Mouse (Mus musculus): ENCODE measurements around the gene Dab1. TPM values are rescaled to one million over a fixed set of nuclear protein-coding genes. Genes with fewer than 3 reads are reported as not detected.

Dab1 gene
- total and polyA plus RNA-seq, 2 experiments from 2014 or later: 47.9 to 109 TPM

- Histone ChIP-seq H3K27me3 (ENCODE audit: insufficient read depth, low read length) (no peaks in the 10 kb centered on the region), H3K4me1 (ENCODE audit: insufficient read depth, low read length) (no peaks in the 10 kb centered on the region), H3K9ac (replicated peaks; ENCODE audit: low read length, poor library complexity, severe bottlenecking) (no peak overlapping the region), H3K9me3 (ENCODE audit: low read length) (no peaks in the 10 kb centered on the region), H3K36me3 (ENCODE audit: insufficient read depth, low read length) (no peaks in the 10 kb centered on the region), H3K27ac (ENCODE audit: low read depth, low read length) (no peak overlapping the region), H3K4me3 (ENCODE audit: low read depth, low read length) (no peak overlapping the region), H3K4me2 (ENCODE audit: low read depth, low read length, poor library complexity, severe bottlenecking) (no peak overlapping the region)
- no peak for TF ChIP-seq CTCF (IDR thresholded peaks at IDR 0.05)
- no peak for ATAC-seq (ENCODE audit: low FRiP score)
- WGBS: 52% methylated on average over 4 of the region's 4 CpGs
- no peak for DNase-seq (ENCODE audit: low spot score)
These were observed 853.8 kb downstream of the Dab1 start for GRCm38 (mm10) chr4:104472915-104473314.

GRCm38 (mm10) chr4:104476841-104477240 lies 857.7 kb downstream of the Dab1 start:
- DNase-seq (ENCODE audit: low spot score) (no peak), ATAC-seq (ENCODE audit: low FRiP score) (no peak)
- Histone ChIP-seq H3K4me2 (ENCODE audit: low read depth, low read length, poor library complexity, severe bottlenecking) (no peak overlapping the region), H3K36me3 (ENCODE audit: insufficient read depth, low read length) (no peaks in the 10 kb centered on the region), H3K9me3 (ENCODE audit: low read length) (no peaks in the 10 kb centered on the region), H3K9ac (replicated peaks; ENCODE audit: low read length, poor library complexity, severe bottlenecking) (no peak overlapping the region), H3K4me1 (ENCODE audit: insufficient read depth, low read length) (no peaks in the 10 kb centered on the region), H3K27ac (ENCODE audit: low read depth, low read length) (no peak overlapping the region), H3K4me3 (ENCODE audit: low read depth, low read length) (no peak overlapping the region), H3K27me3 (ENCODE audit: insufficient read depth, low read length) (no peaks in the 10 kb centered on the region)
- WGBS: 82% methylated on average over 7 of the region's 7 CpGs
- no peak for TF ChIP-seq CTCF (IDR thresholded peaks at IDR 0.05)

- DNase-seq (ENCODE audit: low spot score) (no peak), ATAC-seq (ENCODE audit: low FRiP score) (no peak)
- Histone ChIP-seq H3K27me3 (ENCODE audit: insufficient read depth, low read length) (no peaks in the 10 kb centered on the region), H3K4me2 (ENCODE audit: low read depth, low read length, poor library complexity, severe bottlenecking) (no peak overlapping the region), H3K27ac (ENCODE audit: low read depth, low read length) (no peak overlapping the region), H3K36me3 (ENCODE audit: insufficient read depth, low read length) (no peaks in the 10 kb centered on the region), H3K9me3 (ENCODE audit: low read length) (no peaks in the 10 kb centered on the region), H3K9ac (replicated peaks; ENCODE audit: low read length, poor library complexity, severe bottlenecking) (no peak overlapping the region), H3K4me1 (ENCODE audit: insufficient read depth, low read length) (no peaks in the 10 kb centered on the region), H3K4me3 (ENCODE audit: low read depth, low read length) (no peak overlapping the region)
- no peak for TF ChIP-seq CTCF (IDR thresholded peaks at IDR 0.05)
- WGBS: 100% methylated on average over 1 of the region's 1 CpGs
These were observed 864.8 kb downstream of the Dab1 start for GRCm38 (mm10) chr4:104483948-104484347.

- H3K4me2 ChIP-seq (ENCODE audit: low read depth, low read length, poor library complexity, severe bottlenecking): no peak overlapping the region
- H3K27ac ChIP-seq (ENCODE audit: low read depth, low read length): no peak overlapping the region
- peaks cover 5% of the 10 kb centered on the region for H3K4me1 ChIP-seq (ENCODE audit: insufficient read depth, low read length)
- no peak for ATAC-seq (ENCODE audit: low FRiP score)
- no peaks in the 10 kb centered on the region for H3K36me3 ChIP-seq (ENCODE audit: insufficient read depth, low read length)
- DNase-seq (ENCODE audit: low spot score): no peak
- H3K4me3 ChIP-seq (ENCODE audit: low read depth, low read length): no peak overlapping the region
- no peak overlapping the region for H3K9ac ChIP-seq (replicated peaks; ENCODE audit: low read length, poor library complexity, severe bottlenecking)
- 24% methylated on average over 1 of the region's 1 CpGs for WGBS
- no peak for TF ChIP-seq CTCF (IDR thresholded peaks at IDR 0.05)
- no peaks in the 10 kb centered on the region for H3K9me3 ChIP-seq (ENCODE audit: low read length)
- H3K27me3 ChIP-seq (ENCODE audit: insufficient read depth, low read length): no peaks in the 10 kb centered on the region
These were observed 878.1 kb downstream of the Dab1 start for GRCm38 (mm10) chr4:104497221-104497620.

- H3K27me3 ChIP-seq (ENCODE audit: insufficient read depth, low read length): no peaks in the 10 kb centered on the region
- no peak overlapping the region for H3K4me2 ChIP-seq (ENCODE audit: low read depth, low read length, poor library complexity, severe bottlenecking)
- H3K36me3 ChIP-seq (ENCODE audit: insufficient read depth, low read length): no peaks in the 10 kb centered on the region
- no peak overlapping the region for H3K4me3 ChIP-seq (ENCODE audit: low read depth, low read length)
- 89% methylated on average over 2 of the region's 2 CpGs for WGBS
- DNase-seq (ENCODE audit: low spot score) (no peak), ATAC-seq (ENCODE audit: low FRiP score) (no peak)
- no peak for TF ChIP-seq CTCF (IDR thresholded peaks at IDR 0.05)
- no peak overlapping the region for H3K9ac ChIP-seq (replicated peaks; ENCODE audit: low read length, poor library complexity, severe bottlenecking)
- no peak overlapping the region for H3K27ac ChIP-seq (ENCODE audit: low read depth, low read length)
- no peaks in the 10 kb centered on the region for H3K9me3 ChIP-seq (ENCODE audit: low read length)
- peaks cover 2% of the 10 kb centered on the region for H3K4me1 ChIP-seq (ENCODE audit: insufficient read depth, low read length)
These were observed 881.0 kb downstream of the Dab1 start for GRCm38 (mm10) chr4:104500112-104500511.

- H3K9me3 ChIP-seq (ENCODE audit: low read length): no peaks in the 10 kb centered on the region
- no peak overlapping the region for H3K9ac ChIP-seq (replicated peaks; ENCODE audit: low read length, poor library complexity, severe bottlenecking)
- no peaks in the 10 kb centered on the region for H3K27me3 ChIP-seq (ENCODE audit: insufficient read depth, low read length)
- ATAC-seq (ENCODE audit: low FRiP score) (no peak), DNase-seq (ENCODE audit: low spot score) (no peak)
- no peak overlapping the region for H3K4me2 ChIP-seq (ENCODE audit: low read depth, low read length, poor library complexity, severe bottlenecking)
- H3K27ac ChIP-seq (ENCODE audit: low read depth, low read length): no peak overlapping the region
- no peak overlapping the region for H3K4me3 ChIP-seq (ENCODE audit: low read depth, low read length)
- H3K36me3 ChIP-seq (ENCODE audit: insufficient read depth, low read length): no peaks in the 10 kb centered on the region
- 69% methylated on average over 4 of the region's 4 CpGs for WGBS
- TF ChIP-seq CTCF (IDR thresholded peaks at IDR 0.05): no peak
- no peaks in the 10 kb centered on the region; the same call in 1 of the 2 replicates for H3K4me1 ChIP-seq (ENCODE audit: insufficient read depth, low read length)
These were observed 881.5 kb downstream of the Dab1 start for GRCm38 (mm10) chr4:104500646-104501045.
